Mouse (Mus musculus) liver, embryonic 16.5 days (tissue): Measurements from ENCODE around the gene Wnt6. TPM values are rescaled to one million over a fixed set of nuclear protein-coding genes. Genes with fewer than 3 reads are reported as not detected.
"Not testable (repeated sequence)": the region's sequence is repeated elsewhere in the genome, so short reads cannot be mapped to it uniquely, and the experiment has no call there.

ENCODE experiments used
- ATAC-seq: fragments of 200-750 bp; cut with Nextera tagmentation; 2 replicates; pipeline ENCODE4 v1.8.0; 2017; ENCODE audit warnings: low read depth, mild to moderate bottlenecking, moderate number of reproducible peaks, moderate library complexity
- H3K27ac ChIP-seq: fragments of 300-500 bp; sonication (generic); 2 replicates; pipeline ENCODE4 v1.5.1; 2014; ENCODE audit warnings: mild to moderate bottlenecking, low read length
- H3K27me3 ChIP-seq: fragments of 300-500 bp; sonication (generic); 2 replicates; pipeline ENCODE4 v1.6.1; 2014; ENCODE audit warnings: low read depth, low read length, mixed read lengths; ENCODE audit not compliant: control insufficient read depth, insufficient read depth
- H3K36me3 ChIP-seq: fragments of 300-500 bp; sonication (generic); 2 replicates; pipeline ENCODE4 v1.6.1; 2014; ENCODE audit warnings: mild to moderate bottlenecking; ENCODE audit not compliant: control insufficient read depth, insufficient read depth
- H3K4me1 ChIP-seq: fragments of 300-500 bp; sonication (generic); 2 replicates; pipeline ENCODE4 v1.6.1; 2014; ENCODE audit warnings: low read depth, low read length, mixed read lengths; ENCODE audit not compliant: control insufficient read depth
- H3K4me2 ChIP-seq: fragments of 300-500 bp; sonication (generic); 2 replicates; pipeline ENCODE4 v1.6.1; 2014; ENCODE audit warnings: low read depth, low read length, mixed read lengths
- H3K4me3 ChIP-seq: fragments of 300-500 bp; sonication (generic); 2 replicates; pipeline ENCODE4 v1.5.1; 2014; ENCODE audit warnings: low read depth, mild to moderate bottlenecking, low read length
- H3K9ac ChIP-seq: fragments of 300-500 bp; sonication (generic); 2 replicates; pipeline ENCODE4 v1.6.1; 2014; ENCODE audit warnings: low read depth, low read length
- H3K9me3 ChIP-seq: fragments of 300-500 bp; sonication (generic); replicated peaks from 2 replicates; pipeline ENCODE4 v1.6.1; 2016; ENCODE audit warnings: low read length; ENCODE audit not compliant: control insufficient read depth
- WGBS: fragments of 180-500 bp; shearing (Covaris S2); extraction: QIAGEN DNeasy Blood & Tissue Kit; methylation state at CpG from one replicate; pipeline ENCODE4 v1.1.7; 2014; ENCODE audit not compliant: insufficient replicate concordance; 5-methylcytosine and 5-hydroxymethylcytosine counted together
- polyA plus RNA-seq: library from polyadenylated mRNA; unstranded; fragments of >200 nt; fragmentation: Nextera tagmentation; extraction: Ambion mirVana; gene quantifications from 2 replicates; pipeline ENCODE4 v1.2.1, GENCODE M21; 2015

The Wnt6 gene
- polyA plus RNA-seq, 1 experiment from 2014 or later: 0.11 TPM

DNA sequence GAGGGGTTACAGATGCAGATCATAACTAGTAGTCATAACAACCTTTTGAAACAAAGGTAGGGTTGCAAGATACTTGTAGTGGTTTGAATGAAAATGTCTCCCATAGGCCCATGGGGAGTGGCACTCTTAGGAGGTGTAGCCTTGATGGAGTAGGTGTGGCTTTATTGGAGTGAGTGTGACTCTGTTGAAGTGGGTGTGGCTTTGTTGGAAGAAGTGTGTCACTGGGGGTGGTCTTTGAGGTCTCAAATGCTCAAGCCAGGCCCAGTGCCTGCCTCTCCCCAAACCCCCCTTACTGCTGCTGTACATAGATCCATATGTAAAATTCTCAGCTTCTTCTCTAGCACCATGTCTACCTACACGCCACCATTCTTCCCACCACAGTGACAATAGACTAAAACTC lies 46.8 kb downstream of the Wnt6 start:
- Histone ChIP-seq H3K27ac (no peak overlapping the region), H3K4me1 (no peaks in the 10 kb centered on the region; the same call in 1 of the 2 replicates), H3K9me3 (no peaks in the 10 kb centered on the region), H3K36me3 (no peaks in the 10 kb centered on the region), H3K9ac (no peak overlapping the region), H3K4me3 (no peak overlapping the region), H3K4me2 (no peak overlapping the region), H3K27me3 (no peaks in the 10 kb centered on the region)
- WGBS: 83% methylated on average over 1 of the region's 1 CpGs
- no peak for ATAC-seq

GRCm38 (mm10) chr1:74823598-74823997 lies 51.9 kb downstream of the Wnt6 start:
- not testable (repeated sequence) for H3K4me1 ChIP-seq, ATAC-seq, H3K27ac ChIP-seq, H3K9me3 ChIP-seq, H3K4me3 ChIP-seq, H3K9ac ChIP-seq, H3K4me2 ChIP-seq, H3K36me3 ChIP-seq, H3K27me3 ChIP-seq
- 71% methylated on average over 4 of the region's 4 CpGs for WGBS

DNA sequence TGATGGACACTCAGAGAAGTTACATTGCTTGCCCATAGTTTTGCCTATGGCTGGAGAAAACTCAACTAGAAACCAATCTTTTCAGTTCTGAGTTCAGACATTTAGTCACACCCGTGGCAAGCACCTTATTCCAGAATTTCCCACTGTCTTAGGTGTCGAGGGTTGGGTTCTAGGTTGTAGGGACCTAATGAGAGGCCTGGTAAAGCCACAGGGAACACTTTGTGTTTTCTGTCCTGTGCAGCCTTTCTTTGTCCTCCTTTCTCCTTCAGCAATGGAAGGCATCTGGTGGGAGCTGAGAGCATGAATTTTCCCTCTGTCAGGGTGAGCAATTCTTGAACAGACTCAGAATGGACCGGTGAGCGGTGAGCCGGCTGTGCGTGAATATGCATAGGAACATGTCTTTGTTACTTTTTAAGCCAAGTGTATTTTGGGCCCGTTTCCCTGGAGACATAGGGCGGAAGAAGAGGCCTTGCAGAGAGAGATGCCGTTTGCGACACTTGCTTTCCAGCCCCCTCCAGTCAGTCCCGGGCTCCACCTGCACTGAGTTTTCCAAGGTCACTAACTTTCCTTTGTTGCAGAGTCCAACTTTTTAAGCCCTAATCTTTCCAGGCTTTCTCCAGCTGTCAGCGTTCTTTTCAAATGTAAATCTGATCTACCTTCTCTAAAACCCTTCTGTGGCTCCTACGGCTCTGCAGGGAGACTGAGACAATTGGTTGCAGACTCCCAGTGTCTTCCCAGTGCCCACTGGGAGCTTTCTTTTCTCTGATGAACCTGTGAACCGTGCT lies 53.0 kb downstream of the Wnt6 start:
- Histone ChIP-seq H3K27ac (no peak overlapping the region), H3K4me3 (no peak overlapping the region), H3K9ac (no peak overlapping the region), H3K9me3 (no peaks in the 10 kb centered on the region), H3K4me1 (no peaks in the 10 kb centered on the region), H3K36me3 (no peaks in the 10 kb centered on the region), H3K27me3 (no peaks in the 10 kb centered on the region), H3K4me2 (no peak overlapping the region)
- WGBS: 41% methylated on average over 14 of the region's 14 CpGs
- ATAC-seq: no peak

DNA sequence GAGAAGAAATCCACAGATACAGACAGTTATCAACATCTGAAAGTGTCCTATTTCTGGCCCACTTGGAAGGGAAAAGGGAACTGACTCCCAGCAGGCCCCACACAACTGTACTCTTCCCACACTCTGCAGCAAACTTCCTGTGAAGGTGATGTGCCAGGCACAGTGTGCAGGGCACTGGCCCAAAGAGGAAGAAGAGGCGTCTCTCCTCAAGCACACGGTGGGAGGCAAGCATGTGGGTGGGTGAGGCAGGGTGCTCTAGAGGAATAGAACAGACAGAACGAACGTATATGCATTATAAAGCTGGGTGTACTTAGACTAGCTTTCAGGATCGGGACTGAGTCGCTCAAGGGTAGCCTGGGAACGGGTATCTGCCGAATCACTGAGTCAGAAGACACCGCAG lies 58.4 kb downstream of the Wnt6 start:
- Histone ChIP-seq H3K4me1 (no peaks in the 10 kb centered on the region), H3K4me3 (no peak overlapping the region), H3K36me3 (no peaks in the 10 kb centered on the region), H3K4me2 (no peak overlapping the region), H3K9me3 (no peaks in the 10 kb centered on the region), H3K27me3 (no peaks in the 10 kb centered on the region), H3K9ac (no peak overlapping the region), H3K27ac (no peak overlapping the region)
- 43% methylated on average over 9 of the region's 9 CpGs for WGBS
- ATAC-seq: no peak

DNA sequence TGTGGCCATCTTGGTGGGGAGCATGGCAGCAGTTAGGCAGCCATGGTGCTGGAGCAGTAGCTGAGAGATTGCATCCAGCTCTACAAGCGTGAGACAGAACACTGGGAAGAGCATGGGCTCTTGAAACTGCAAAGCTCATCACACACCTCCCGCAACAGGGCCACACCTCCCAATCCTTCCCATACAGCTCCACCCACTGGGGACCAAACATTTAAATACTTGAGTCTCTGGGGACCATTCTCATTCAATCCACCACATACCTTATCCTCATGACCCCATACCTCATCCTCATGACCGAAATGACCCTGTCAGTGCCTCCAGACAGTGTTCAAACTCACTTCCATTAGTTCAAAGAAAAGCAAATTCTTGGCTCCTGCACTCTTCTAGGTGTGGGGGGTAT lies 61.6 kb downstream of the Wnt6 start:
- H3K27me3 ChIP-seq: no peaks in the 10 kb centered on the region
- H3K4me2 ChIP-seq: no peak overlapping the region
- 57% methylated on average over 3 of the region's 3 CpGs for WGBS
- no peaks in the 10 kb centered on the region for H3K36me3 ChIP-seq
- no peaks in the 10 kb centered on the region for H3K9me3 ChIP-seq
- no peak for ATAC-seq
- no peak overlapping the region for H3K4me3 ChIP-seq
- no peaks in the 10 kb centered on the region for H3K4me1 ChIP-seq
- H3K9ac ChIP-seq: no peak overlapping the region
- H3K27ac ChIP-seq: no peak overlapping the region

Other genes with a start within 250 kb of the Wnt6 start
- gene Plcd4, start 229.0 kb upstream of the Wnt6 start, polyA plus RNA-seq: 0.04 and 0.40 TPM in 2 replicates
- 11.5 and 12.1 TPM in 2 replicates for gene Usp37, start 227.6 kb upstream of the Wnt6 start, polyA plus RNA-seq
- 1.7 and 2.0 TPM in 2 replicates for gene Zfp142, start 183.6 kb upstream of the Wnt6 start, polyA plus RNA-seq
- 8.4 and 8.5 TPM in 2 replicates for gene Bcs1l, start 183.6 kb upstream of the Wnt6 start, polyA plus RNA-seq
- 11.2 and 11.9 TPM in 2 replicates for gene Rnf25, start 170.5 kb upstream of the Wnt6 start, polyA plus RNA-seq
- gene Stk36, start 170.4 kb upstream of the Wnt6 start, polyA plus RNA-seq: 0.19 and 0.26 TPM in 2 replicates
- gene Ttll4, start 110.1 kb upstream of the Wnt6 start, polyA plus RNA-seq: 4.3 and 4.6 TPM in 2 replicates
- 7.5 and 8.9 TPM in 2 replicates for gene Cyp27a1, start 58.3 kb upstream of the Wnt6 start, polyA plus RNA-seq
- 0.19 and 0.25 TPM in 2 replicates for gene Prkag3, start 22.7 kb upstream of the Wnt6 start, polyA plus RNA-seq
- not detected in 2 replicates for gene Wnt10a, start 19.6 kb downstream of the Wnt6 start, polyA plus RNA-seq
- not detected in 2 replicates for gene Cdk5r2, start 83.0 kb downstream of the Wnt6 start, polyA plus RNA-seq
- not detected in 2 replicates for gene Fev, start 113.5 kb downstream of the Wnt6 start, polyA plus RNA-seq
- not detected in 2 replicates for gene Cryba2, start 121.3 kb downstream of the Wnt6 start, polyA plus RNA-seq
- not detected in 2 replicates for gene Cfap65, start 163.7 kb downstream of the Wnt6 start, polyA plus RNA-seq
- 2.6 and 4.0 TPM in 2 replicates for gene Ihh, start 179.8 kb downstream of the Wnt6 start, polyA plus RNA-seq